Mouse (Mus musculus): Measurements from ENCODE around the gene Fmnl2.

Gene Fmnl2

DNA sequence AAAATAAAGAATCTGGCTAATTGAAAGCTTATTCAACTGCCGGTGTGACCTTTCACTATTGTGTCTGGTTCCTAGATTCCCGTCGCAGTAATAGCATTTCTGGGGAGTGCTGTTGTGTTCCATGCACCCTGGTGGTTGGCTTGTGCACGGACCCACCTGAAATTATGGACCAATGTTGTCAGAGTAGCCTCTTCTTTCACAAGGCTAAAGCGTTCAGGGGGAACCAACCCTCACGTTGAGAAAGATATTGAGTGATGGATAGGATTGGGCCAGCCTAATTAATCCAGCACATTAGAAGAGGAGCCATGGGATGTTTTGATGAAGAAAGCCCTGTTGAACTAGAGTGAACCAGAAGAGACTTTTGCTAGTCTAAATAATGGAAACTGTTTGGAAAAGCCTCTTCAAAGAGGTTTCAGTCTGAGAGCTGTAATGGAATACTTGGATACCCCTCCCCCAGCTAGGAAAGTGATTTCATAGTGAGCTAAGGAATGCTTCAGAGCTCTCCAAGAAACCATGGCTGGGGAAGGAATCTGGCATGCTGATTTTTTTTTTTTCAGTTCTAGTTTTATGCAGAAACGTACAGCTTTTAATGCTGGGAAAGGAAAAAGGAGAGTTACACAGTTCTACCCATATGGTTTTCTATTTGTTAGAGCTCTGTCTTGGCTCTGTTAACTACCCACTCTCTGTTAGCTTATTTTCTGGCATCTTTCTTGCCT, 172.2 kb downstream of the Fmnl2 start:
- DNase-seq (ENCODE audit: extremely low spot score, low read depth, low spot score) = no peak

DNA sequence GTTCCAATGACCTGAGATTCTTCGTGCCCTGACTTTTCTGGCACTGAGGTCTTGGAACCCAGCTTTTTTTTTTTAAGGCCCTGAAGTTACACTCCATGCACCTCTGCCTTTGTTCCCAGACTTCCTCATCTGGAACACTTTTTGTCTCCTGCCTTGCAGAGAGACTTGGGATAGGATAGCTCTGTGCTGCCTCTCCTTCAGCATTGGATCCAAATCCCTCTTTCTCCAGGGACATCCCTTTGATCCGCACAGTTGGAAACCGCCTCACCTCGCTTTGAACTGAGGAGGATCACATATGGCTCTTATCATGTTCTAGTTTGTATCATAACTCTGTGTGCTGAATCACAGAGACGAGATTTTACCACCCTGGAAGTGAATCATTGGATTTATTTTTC, 172.8 kb downstream of the Fmnl2 start:
- DNase-seq (ENCODE audit: extremely low spot score, low read depth, low spot score) = no peak

GRCm38 (mm10) chr2:53038253-53038652, 180.6 kb downstream of the Fmnl2 start:
- DNase-seq (ENCODE audit: extremely low spot score, low read depth, low spot score) = no peak

- DNase-seq (ENCODE audit: extremely low spot score, low read depth, low spot score) = no peak
Observed at GRCm38 (mm10) chr2:53038737-53039136, 181.1 kb downstream of the Fmnl2 start.

- no peak for DNase-seq (ENCODE audit: extremely low spot score, low read depth, low spot score)
Observed at GRCm38 (mm10) chr2:53047031-53047430, 189.4 kb downstream of the Fmnl2 start.

GRCm38 (mm10) chr2:53047749-53048387, 190.2 kb downstream of the Fmnl2 start:
- no peak for DNase-seq (ENCODE audit: extremely low spot score, low read depth, low spot score)

- DNase-seq (ENCODE audit: extremely low spot score, low read depth, low spot score) = no peak
Observed at GRCm38 (mm10) chr2:53050376-53050775, 192.7 kb downstream of the Fmnl2 start.

- DNase-seq (ENCODE audit: extremely low spot score, low read depth, low spot score) = no peak
Observed at GRCm38 (mm10) chr2:53051502-53051901, 193.8 kb downstream of the Fmnl2 start.

GRCm38 (mm10) chr2:53053714-53054113, 196.1 kb downstream of the Fmnl2 start:
- peak; percentile 52 for DNase-seq (ENCODE audit: extremely low spot score, low read depth, low spot score)

GRCm38 (mm10) chr2:53056556-53056955, 198.9 kb downstream of the Fmnl2 start:
- no peak for DNase-seq (ENCODE audit: extremely low spot score, low read depth, low spot score)

- DNase-seq (ENCODE audit: extremely low spot score, low read depth, low spot score) = no peak
Observed at GRCm38 (mm10) chr2:53057291-53057690, 199.6 kb downstream of the Fmnl2 start.

DNA sequence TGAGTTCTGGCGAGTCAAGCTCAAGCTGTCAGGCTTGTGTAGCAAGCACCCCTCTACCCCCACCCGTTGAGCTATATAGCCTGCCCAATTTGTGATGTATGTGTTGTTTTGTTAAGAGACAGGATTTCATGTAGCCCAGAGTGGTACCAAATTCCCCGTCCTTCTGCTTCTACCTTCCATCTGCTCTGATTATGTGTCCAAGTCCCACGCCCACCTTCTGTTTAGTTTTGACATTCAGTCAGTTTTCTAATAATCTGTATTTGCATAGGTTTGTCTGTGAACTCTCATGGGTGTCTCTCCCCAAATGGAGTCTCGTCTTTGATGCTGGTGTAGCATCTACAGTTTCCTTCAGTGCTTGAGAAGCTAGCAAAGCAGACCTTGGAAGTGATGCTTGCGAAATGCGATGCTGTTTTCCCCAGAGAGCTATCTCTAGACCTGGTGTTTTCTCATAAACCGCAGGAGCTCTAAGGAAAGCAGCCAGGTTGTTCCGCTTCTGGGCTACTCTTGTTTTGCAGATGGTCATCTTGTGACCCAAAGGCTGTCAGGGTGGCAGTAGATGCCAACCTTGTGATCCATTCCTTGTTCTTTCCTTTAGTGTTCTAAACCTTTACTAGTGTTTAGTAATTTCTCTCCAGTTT, 203.8 kb downstream of the Fmnl2 start:
- no peak for DNase-seq (ENCODE audit: extremely low spot score, low read depth, low spot score)

- DNase-seq (ENCODE audit: extremely low spot score, low read depth, low spot score) = no peak
Observed at GRCm38 (mm10) chr2:53066973-53067372, 209.3 kb downstream of the Fmnl2 start.

DNA sequence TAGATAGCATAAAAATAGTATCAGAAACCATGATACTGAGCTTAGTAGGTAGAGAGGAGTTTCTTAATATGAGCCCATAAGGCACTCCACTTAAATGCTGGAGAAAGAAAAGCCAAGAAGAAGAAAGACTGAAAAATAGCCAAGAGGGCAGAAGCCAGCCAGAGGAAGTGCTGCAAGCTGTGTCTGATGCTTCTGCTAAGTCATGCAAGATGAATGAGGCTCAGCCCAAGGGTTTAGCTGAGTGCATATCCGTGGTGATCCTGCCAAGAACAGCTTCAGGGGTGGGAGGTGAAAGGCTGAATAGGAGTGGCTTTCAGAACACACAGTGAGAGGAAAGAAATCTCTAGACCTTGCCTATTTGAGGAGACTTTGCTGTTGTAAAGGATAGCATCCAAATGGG, 212.9 kb downstream of the Fmnl2 start:
- DNase-seq (ENCODE audit: extremely low spot score, low read depth, low spot score) = no peak

DNA sequence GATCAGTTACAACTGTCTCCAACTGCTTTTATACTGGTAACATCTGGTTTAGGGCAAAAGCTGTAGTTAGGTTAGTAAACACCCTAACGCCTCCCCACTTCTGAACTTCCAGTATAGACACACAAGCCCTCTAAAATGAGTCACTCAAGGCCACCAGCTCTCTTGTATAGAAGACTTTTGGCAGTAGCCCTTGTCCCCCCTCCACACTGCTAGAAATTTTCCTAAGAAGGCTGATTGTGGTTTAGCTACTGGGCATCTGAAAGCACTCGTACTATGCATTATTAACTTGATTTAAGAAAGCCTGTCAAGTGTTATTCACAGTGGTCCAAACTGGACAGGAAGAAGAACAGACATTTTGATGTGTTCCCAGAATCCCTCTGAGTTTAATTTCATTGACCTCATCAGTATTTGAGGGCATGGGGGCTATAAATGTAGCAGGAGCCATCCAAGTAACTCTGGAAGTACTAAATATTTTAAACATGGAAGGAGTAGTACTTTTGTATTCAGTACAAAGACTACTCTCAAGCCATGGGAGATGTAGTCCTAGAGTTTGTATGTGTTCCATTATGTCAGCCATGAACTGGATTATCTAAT, 222.1 kb downstream of the Fmnl2 start:
- DNase-seq (ENCODE audit: extremely low spot score, low read depth, low spot score) = no peak

DNA sequence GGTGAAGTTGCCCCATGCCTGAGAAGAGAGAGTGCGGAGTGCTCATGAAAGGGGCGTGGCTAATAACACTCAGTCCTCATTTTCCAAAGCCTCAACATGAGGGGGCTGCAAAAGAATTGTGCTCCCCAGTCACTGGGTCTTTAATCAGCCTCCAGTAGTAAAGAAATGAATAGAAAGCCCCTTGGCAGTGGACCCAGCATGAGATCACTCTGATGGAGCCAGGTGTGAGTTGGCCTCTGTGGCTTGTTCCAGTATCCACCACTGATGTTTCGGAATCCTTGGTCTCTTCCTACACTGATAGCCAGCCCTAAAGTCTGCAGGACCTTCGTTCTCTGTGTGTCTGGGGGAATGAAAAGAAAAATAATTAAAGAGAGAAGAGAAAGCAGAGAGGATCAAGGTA, 224.4 kb downstream of the Fmnl2 start:
- DNase-seq (ENCODE audit: extremely low spot score, low read depth, low spot score) = no peak

DNA sequence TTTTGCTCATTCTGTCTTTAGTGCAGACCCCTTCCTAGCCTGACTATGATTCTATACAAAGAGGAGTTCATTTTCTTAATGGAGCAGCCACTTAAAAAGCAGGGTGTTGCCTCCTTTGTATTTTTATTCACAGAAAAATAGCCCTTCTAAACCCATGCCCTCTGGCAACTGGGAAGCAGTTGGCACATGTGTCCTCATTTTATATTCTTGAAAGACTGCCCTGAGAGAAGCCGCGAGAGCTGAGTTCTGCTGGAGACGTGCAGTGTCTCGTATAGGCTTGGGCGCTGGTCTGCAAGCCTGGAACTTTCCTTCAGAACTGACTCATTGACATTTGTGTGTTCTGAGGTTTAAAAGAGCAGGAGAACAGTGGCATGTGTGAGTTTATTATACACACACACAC, 224.8 kb downstream of the Fmnl2 start:
- DNase-seq (ENCODE audit: extremely low spot score, low read depth, low spot score) = no peak

DNA sequence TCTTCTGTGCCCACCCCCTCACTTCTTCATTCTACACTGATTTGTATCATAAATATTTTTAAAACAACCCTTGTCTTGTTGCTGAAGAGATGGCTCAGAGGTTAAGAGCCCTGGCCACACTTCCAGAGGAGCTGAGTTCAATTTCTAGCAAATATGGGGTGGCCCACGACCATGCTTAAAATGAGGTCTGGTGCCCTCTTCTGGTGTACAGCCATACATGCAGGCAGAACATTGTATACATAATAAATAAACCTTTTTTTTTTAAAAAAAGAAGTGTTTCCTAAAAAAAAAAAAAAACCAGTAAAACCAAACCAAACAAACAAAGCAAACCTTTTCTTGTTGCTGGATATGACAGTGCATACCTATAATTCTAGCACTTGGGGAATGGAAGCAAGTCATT, 225.6 kb downstream of the Fmnl2 start:
- DNase-seq (ENCODE audit: extremely low spot score, low read depth, low spot score) = no peak

DNA sequence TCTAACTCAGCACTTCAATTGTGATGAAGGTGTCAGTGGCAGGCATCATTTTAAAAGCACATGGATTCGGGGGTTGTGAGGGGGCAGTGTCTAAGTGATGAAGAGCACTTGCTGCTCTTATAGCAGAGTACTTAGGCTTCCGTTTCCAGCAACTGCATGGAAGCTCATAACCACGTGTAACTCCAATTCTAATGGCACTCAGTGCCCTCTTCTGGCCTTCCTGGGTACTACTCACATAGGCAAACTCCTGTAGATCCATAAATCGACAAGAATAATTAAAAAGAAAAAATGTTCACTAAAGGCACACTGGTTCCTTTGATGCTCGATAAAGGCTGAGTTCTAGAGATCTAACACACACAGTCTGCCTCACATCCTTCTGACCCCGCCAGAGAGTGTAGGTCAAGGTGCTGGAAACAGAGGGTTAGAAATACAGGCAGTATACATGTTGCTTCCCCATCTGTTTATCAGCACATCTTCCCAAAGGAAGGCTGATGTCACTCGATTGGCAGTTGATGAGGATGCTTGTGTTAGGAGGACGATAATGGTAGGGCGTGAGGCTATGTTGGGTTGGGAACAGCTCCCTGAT, 228.1 kb downstream of the Fmnl2 start:
- DNase-seq (ENCODE audit: extremely low spot score, low read depth, low spot score) = peak; percentile 31

GRCm38 (mm10) chr2:53088744-53089143, 231.1 kb downstream of the Fmnl2 start:
- no peak for DNase-seq (ENCODE audit: extremely low spot score, low read depth, low spot score)

DNA sequence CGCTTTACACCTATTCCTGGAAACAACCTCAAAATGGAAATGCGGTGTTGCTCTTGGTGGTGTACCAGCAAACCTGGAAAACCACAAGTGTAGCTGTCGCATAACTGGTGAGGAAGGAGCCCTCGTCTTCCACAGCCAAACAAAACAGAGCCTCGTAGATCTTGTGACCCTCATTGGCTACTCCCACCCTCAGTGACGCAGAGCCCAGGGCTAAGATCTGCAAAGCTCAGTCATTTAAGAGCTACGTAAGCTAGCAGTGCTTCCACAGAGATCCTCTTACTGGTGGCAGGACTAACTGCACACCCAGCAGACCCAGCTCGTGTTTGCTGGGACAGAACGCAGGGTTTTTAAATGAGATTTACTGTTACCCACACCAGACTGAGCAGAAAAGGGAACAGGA, 237.4 kb downstream of the Fmnl2 start:
- no peak for DNase-seq (ENCODE audit: extremely low spot score, low read depth, low spot score)

DNA sequence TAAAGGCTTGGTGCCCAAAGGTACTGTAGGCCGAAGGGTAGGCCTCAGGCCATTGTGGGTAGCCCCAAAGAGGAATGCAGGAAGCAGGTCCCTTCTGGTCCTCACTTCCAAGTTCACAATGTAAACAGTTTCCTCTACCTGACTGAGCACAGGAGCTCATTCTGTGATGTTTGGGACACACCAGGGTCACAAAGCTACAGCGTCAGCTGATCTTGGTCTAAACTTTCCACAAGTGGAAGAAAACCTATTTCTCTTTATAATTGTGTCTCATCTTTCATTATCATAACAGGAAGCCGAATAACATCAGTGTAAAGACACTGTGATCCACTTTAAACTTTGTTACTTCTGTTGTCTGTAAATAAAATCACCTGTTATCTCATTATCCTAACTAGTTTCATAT, 237.8 kb downstream of the Fmnl2 start:
- no peak for DNase-seq (ENCODE audit: extremely low spot score, low read depth, low spot score)

Measured in hindlimb bud, embryonic 11.5 days (tissue).